Mouse (Mus musculus): ENCODE data around the gene Anks1. TPM values are rescaled to one million over a fixed set of nuclear protein-coding genes. Genes with fewer than 3 reads are reported as not detected.
A peak's percentile ranks its signal among the peaks of the same experiment; 100 is the strongest.

Gene Anks1
- polyA plus RNA-seq, 1 experiment from 2014 or later: 71.9 TPM

- H3K36me3 ChIP-seq (replicated peaks): no peaks in the 10 kb centered on the region
- no peaks in the 10 kb centered on the region for H3K9me3 ChIP-seq
- no peak overlapping the region for H3K4me2 ChIP-seq
- peaks cover 38% of the 10 kb centered on the region for H3K4me1 ChIP-seq
- ATAC-seq (replicated peaks): no peak
- H3K27ac ChIP-seq: no peak overlapping the region
- WGBS: 72% methylated on average over 21 of the region's 21 CpGs
- H3K9ac ChIP-seq: no peak overlapping the region
- H3K27me3 ChIP-seq (replicated peaks): no peaks in the 10 kb centered on the region
- no peak overlapping the region for H3K4me3 ChIP-seq
Measured at GRCm38 (mm10) chr17:28019785-28020696, 110.9 kb downstream of the Anks1 start.

- Histone ChIP-seq H3K4me2 (no peak overlapping the region), H3K36me3 (replicated peaks) (no peaks in the 10 kb centered on the region), H3K27me3 (replicated peaks) (no peaks in the 10 kb centered on the region), H3K4me3 (no peak overlapping the region), H3K27ac (peak overlapping the region; percentile 13), H3K4me1 (peaks cover 49% of the 10 kb centered on the region), H3K9ac (no peak overlapping the region), H3K9me3 (no peaks in the 10 kb centered on the region)
- 51% methylated on average over 10 of the region's 10 CpGs for WGBS
- no peak for ATAC-seq (replicated peaks)
Measured at GRCm38 (mm10) chr17:28021911-28022310, 112.8 kb downstream of the Anks1 start.

GRCm38 (mm10) chr17:28022854-28023655 lies 113.9 kb downstream of the Anks1 start:
- 0 out of 2 replicates have a peak overlapping the region, but pooled peaks have one; percentile 13 for H3K27ac ChIP-seq
- H3K9ac ChIP-seq: no peak overlapping the region
- no peak overlapping the region for H3K4me2 ChIP-seq
- no peak overlapping the region for H3K4me3 ChIP-seq
- peaks cover 43% of the 10 kb centered on the region for H3K4me1 ChIP-seq
- 78% methylated on average over 22 of the region's 22 CpGs for WGBS
- ATAC-seq (replicated peaks): no peak
- no peaks in the 10 kb centered on the region for H3K9me3 ChIP-seq
- H3K27me3 ChIP-seq (replicated peaks): no peaks in the 10 kb centered on the region
- no peaks in the 10 kb centered on the region for H3K36me3 ChIP-seq (replicated peaks)

GRCm38 (mm10) chr17:28025541-28025961 lies 116.4 kb downstream of the Anks1 start:
- Histone ChIP-seq H3K4me2 (no peak overlapping the region), H3K4me3 (no peak overlapping the region), H3K27ac (peak overlapping the region; percentile 46), H3K9ac (no peak overlapping the region), H3K27me3 (replicated peaks) (no peaks in the 10 kb centered on the region), H3K4me1 (peaks cover 33% of the 10 kb centered on the region), H3K9me3 (no peaks in the 10 kb centered on the region), H3K36me3 (replicated peaks) (no peaks in the 10 kb centered on the region)
- ATAC-seq (replicated peaks): no peak; the same call in 1 of the 2 replicates
- 68% methylated on average over 5 of the region's 5 CpGs for WGBS

- Histone ChIP-seq H3K9ac (no peak overlapping the region), H3K4me3 (no peak overlapping the region), H3K4me1 (peaks cover 33% of the 10 kb centered on the region), H3K36me3 (replicated peaks) (no peaks in the 10 kb centered on the region), H3K27ac (peak overlapping the region; percentile 46), H3K9me3 (no peaks in the 10 kb centered on the region), H3K4me2 (no peak overlapping the region), H3K27me3 (replicated peaks) (no peaks in the 10 kb centered on the region)
- ATAC-seq (replicated peaks): no peak
- 74% methylated on average over 14 of the region's 14 CpGs for WGBS
Measured at GRCm38 (mm10) chr17:28026111-28026872, 117.2 kb downstream of the Anks1 start.

- no peak overlapping the region for H3K4me3 ChIP-seq
- no peaks in the 10 kb centered on the region for H3K9me3 ChIP-seq
- peaks cover 32% of the 10 kb centered on the region for H3K4me1 ChIP-seq
- ATAC-seq (replicated peaks): no peak
- no peaks in the 10 kb centered on the region for H3K36me3 ChIP-seq (replicated peaks)
- 94% methylated on average over 6 of the region's 6 CpGs for WGBS
- H3K9ac ChIP-seq: no peak overlapping the region
- H3K4me2 ChIP-seq: no peak overlapping the region
- H3K27ac ChIP-seq: no peak overlapping the region
- H3K27me3 ChIP-seq (replicated peaks): no peaks in the 10 kb centered on the region
Measured at GRCm38 (mm10) chr17:28027197-28027596, 118.1 kb downstream of the Anks1 start.

GRCm38 (mm10) chr17:28028236-28028635 lies 119.1 kb downstream of the Anks1 start:
- peaks cover 43% of the 10 kb centered on the region for H3K4me1 ChIP-seq
- no peaks in the 10 kb centered on the region for H3K27me3 ChIP-seq (replicated peaks)
- H3K27ac ChIP-seq: no peak overlapping the region
- no peak overlapping the region for H3K9ac ChIP-seq
- no peaks in the 10 kb centered on the region for H3K36me3 ChIP-seq (replicated peaks)
- ATAC-seq (replicated peaks): no peak
- H3K9me3 ChIP-seq: no peaks in the 10 kb centered on the region
- no peak overlapping the region for H3K4me2 ChIP-seq
- 72% methylated on average over 10 of the region's 10 CpGs for WGBS
- no peak overlapping the region for H3K4me3 ChIP-seq

GRCm38 (mm10) chr17:28029308-28029707 lies 120.2 kb downstream of the Anks1 start:
- peaks cover 39% of the 10 kb centered on the region for H3K4me1 ChIP-seq

GRCm38 (mm10) chr17:28030446-28030845 lies 121.3 kb downstream of the Anks1 start:
- WGBS: 93% methylated on average over 10 of the region's 10 CpGs
- H3K27ac ChIP-seq: no peak overlapping the region
- H3K9ac ChIP-seq: no peak overlapping the region

More at GRCm38 (mm10) chr17:28029308-28029707, 120.2 kb downstream of the Anks1 start:
- H3K9me3 ChIP-seq: no peaks in the 10 kb centered on the region
- no peak overlapping the region for H3K9ac ChIP-seq
- no peaks in the 10 kb centered on the region for H3K36me3 ChIP-seq (replicated peaks)
- no peak overlapping the region for H3K4me3 ChIP-seq
- H3K27me3 ChIP-seq (replicated peaks): no peaks in the 10 kb centered on the region
- H3K27ac ChIP-seq: no peak overlapping the region
- 78% methylated on average over 2 of the region's 2 CpGs for WGBS
- no peak for ATAC-seq (replicated peaks)
- no peak overlapping the region for H3K4me2 ChIP-seq

GRCm38 (mm10) chr17:28031281-28031941 lies 122.3 kb downstream of the Anks1 start:
- 81% methylated on average over 9 of the region's 9 CpGs for WGBS
- Histone ChIP-seq H3K9ac (no peak overlapping the region), H3K4me2 (no peak overlapping the region), H3K4me3 (no peak overlapping the region), H3K27ac (no peak overlapping the region), H3K27me3 (replicated peaks) (no peaks in the 10 kb centered on the region), H3K36me3 (replicated peaks) (no peaks in the 10 kb centered on the region), H3K4me1 (peaks cover 28% of the 10 kb centered on the region), H3K9me3 (no peaks in the 10 kb centered on the region)
- ATAC-seq (replicated peaks): no peak

More at GRCm38 (mm10) chr17:28030446-28030845, 121.3 kb downstream of the Anks1 start:
- Histone ChIP-seq H3K27me3 (replicated peaks) (no peaks in the 10 kb centered on the region), H3K4me2 (no peak overlapping the region), H3K4me3 (no peak overlapping the region), H3K9me3 (no peaks in the 10 kb centered on the region), H3K36me3 (replicated peaks) (no peaks in the 10 kb centered on the region), H3K4me1 (peaks cover 37% of the 10 kb centered on the region)
- ATAC-seq (replicated peaks): no peak

- Histone ChIP-seq H3K9ac (no peak overlapping the region), H3K4me2 (no peak overlapping the region), H3K36me3 (replicated peaks) (no peaks in the 10 kb centered on the region), H3K4me3 (no peak overlapping the region), H3K27ac (peak overlapping the region; percentile 61; the same call in 1 of the 2 replicates), H3K27me3 (replicated peaks) (no peaks in the 10 kb centered on the region), H3K9me3 (no peaks in the 10 kb centered on the region), H3K4me1 (peaks cover 31% of the 10 kb centered on the region)
- 56% methylated on average over 10 of the region's 10 CpGs for WGBS
- ATAC-seq (replicated peaks): no peak
Measured at GRCm38 (mm10) chr17:28032219-28032618, 123.1 kb downstream of the Anks1 start.
